Mouse (Mus musculus) kidney, adult 2 months (tissue): ENCODE results near the gene Rpp25l.

ENCODE experiments used
- CTCF ChIP-seq: fragments of 200-500 bp; conservative IDR thresholded peaks from 2 replicates; pipeline ENCODE4 v1.5.1; 2011; ENCODE audit warnings: low read depth, mild to moderate bottlenecking, control low read depth, low read length, moderate library complexity, mixed read lengths; ENCODE audit not compliant: insufficient read depth, insufficient read length
- POLR2A ChIP-seq: fragments of 200-500 bp; IDR thresholded peaks from one replicate; pipeline ENCODE4 v1.6.1; 2011; ENCODE audit warnings: low read depth, low read length, control low read depth

- TF ChIP-seq CTCF (no peak), POLR2A (no peak)
These were observed 13.7 kb upstream of the Rpp25l start for GRCm38 (mm10) chr4:41726826-41727621.
